Mouse (Mus musculus) embryonic stem cell, embryonic (primary cell): Measurements from ENCODE around the gene Lrig1.
"Not testable (repeated sequence)": the region's sequence is repeated elsewhere in the genome, so short reads cannot be mapped to it uniquely, and the experiment has no call there.

Source experiments
- CTCF ChIA-PET, 4 experiments: fragments of 300-600 bp in 2 of 4; fragments of 350-600 bp in 2 of 4; sonication (Branson Sonifier 250); formaldehyde crosslinking; loops; one replicate each; lab custom pipeline; 2022; ENCODE audit warnings: inconsistent platforms in 2 of 4; lab: Charles Lee
- POLR2A ChIA-PET, 4 experiments: fragments of 300-600 bp in 2 of 4; fragments of 350-600 bp in 2 of 4; sonication (Branson Sonifier 250); formaldehyde crosslinking; loops; one replicate each; lab custom pipeline; 2022; ENCODE audit warnings: antibody characterized with exemption in 4 of 4, inconsistent platforms in 1 of 4; lab: Charles Lee

The Lrig1 gene

DNA sequence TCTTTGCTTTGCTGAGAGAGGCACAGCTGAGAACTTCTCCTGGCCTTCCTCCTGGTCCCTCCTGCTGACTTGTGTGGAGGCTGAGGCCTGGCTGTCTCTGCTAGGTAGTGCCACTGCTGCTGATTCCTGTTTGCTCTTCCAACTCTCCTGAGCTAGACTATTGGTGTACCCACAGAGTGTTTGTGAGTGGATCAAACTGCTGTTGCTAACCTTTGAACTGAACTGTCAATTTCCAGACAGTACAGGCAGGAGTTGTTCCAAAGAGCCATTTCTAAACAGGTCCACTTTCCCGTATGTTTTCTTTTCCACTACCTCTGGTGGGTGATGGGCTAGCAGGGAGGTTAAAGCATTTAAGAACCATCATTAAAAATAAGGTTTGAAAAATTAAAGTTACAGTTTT is 141.4 kb downstream of the Lrig1 start:
- POLR2A ChIA-PET = interaction anchor here in 1 of 4 experiments (0.6 kb wide), 1 partner anchor 464 kb away, joined by 3 read pairs; no protein-coding TSS in a partner anchor
- CTCF ChIA-PET = not testable (repeated sequence)
